Mouse (Mus musculus): ENCODE results near the gene Ada. TPM values are rescaled to one million over a fixed set of nuclear protein-coding genes. Genes with fewer than 3 reads are reported as not detected.
A peak's percentile ranks its signal among the peaks of the same experiment; 100 is the strongest.
"Not testable (repeated sequence)": the region's sequence is repeated elsewhere in the genome, so short reads cannot be mapped to it uniquely, and the experiment has no call there.

Gene Ada
- total RNA-seq, 4 experiments from 2014 or later, result 0.73 to 1.6 (median 1.5) TPM

DNA sequence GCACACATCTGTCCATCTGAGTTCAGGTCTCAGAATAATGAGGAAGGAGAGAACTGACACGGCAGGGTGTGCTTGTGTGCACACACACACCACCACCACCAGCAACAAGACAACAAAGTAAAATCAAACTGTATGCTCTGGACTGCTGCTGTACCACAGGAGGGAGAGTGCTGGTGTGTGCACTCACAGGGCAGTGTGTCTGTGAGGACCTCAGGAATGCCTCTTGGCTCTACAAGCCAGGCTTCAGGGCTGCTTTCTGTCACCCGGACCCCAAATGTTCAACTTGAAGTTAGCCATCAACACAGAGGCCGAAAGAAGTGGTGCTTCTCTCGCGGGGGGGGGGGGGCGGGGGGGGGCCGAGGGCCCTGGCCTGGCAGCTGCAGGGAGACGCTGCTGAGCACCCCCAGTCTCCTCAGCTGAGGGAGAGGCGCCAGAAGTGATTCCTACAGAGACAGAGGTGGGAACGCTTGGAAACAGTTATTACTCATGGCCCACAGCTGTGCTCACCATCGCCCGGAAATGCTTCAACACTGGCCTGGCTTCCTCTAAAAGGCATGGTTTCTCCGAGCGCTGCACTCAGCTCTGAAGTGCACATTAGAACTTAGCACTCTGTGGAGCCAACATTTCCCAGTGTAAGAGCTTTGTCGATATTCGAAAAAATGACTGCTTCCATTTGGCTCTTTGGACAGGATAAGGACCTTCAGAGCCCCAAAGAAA, 52.1 kb downstream of the Ada start:
- no peak for DNase-seq (ENCODE audit: low spot score in 2 of 2)

DNA sequence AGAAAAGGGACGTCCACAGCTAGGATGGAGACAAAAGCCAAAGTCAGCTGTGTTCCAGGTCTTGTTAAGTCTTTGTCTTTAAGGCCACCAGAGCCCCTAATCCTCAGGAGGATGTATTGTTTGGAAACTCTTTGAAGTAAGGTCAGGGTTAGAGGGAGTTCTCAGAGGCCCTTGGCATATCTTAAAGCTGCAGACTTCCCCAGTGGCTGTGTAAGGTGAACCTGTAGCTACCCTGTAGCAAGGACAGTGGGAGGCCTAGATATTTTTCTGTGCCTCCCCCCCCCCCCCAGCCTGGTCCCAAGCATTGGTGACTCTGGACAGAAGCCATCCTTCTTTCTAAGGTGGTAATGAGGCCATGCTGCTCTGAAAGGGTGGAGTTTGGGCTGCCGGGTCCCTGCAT, 53.3 kb downstream of the Ada start:
- no peak for DNase-seq (ENCODE audit: low spot score in 2 of 2)

DNA sequence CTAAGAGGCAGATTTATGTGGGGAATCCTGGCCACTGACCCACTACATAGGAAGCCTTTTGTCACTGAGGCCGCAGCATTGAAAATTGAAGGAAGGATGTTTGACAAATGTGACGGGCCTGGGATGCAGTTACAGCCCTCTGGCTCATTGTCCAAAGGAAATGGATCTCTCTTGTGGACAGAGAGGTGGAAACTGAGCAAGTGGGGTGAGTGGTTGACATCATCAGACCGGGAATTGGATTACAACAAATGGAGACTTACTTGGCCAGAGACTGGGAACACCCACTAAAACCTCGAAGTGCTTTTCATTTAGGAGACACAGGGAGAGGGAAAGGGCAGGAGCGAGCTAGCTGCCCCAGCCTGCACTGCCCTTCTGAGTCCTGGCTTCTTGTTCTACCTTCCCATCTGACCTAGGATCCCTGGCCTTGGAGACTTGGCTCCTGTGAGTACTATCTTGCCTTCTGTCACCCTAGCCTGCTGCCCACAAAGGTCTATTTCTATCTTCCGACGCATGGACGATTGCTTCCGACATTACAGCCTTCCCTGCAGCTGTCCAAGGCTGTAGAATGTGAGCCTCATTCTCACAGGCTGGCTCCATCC, 56.2 kb downstream of the Ada start:
- no peak for DNase-seq (ENCODE audit: low spot score in 2 of 2)

DNA sequence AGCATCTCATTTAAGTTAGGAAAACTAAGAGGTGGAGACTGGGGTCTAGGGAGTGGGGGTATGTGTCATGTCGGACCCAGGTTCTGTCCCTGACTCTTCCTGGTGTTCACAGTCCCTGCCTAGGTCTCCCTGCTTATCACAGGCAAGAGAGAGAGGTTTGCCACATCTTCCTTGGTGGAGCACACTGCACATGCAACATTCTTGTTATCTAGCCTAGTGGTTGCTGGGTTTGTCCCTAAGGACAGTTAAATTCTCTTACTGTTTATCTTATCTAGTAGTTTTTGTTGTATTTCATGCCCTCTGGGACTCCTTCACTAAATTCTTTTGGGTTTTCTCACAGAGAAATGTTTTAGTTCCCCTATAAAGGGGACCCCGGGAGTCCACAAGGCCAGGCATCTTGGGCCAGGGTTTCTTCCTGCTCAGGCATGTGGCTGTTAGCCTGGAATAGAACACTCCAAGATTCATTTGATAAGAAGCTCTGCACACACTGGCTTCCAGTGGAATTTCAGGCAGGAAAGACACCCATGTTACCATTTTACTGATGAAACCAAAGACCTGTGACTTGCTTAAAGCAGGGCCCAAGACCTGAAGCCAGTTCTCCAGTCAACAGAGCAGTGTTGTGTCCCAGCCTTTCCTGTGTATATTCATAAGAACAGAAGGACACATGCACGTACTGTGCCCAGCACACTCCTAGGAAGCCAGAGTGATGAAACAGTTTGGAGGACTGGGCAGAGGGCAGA, 57.0 kb downstream of the Ada start:
- DNase-seq (ENCODE audit: low spot score in 2 of 2), result no peak

DNA sequence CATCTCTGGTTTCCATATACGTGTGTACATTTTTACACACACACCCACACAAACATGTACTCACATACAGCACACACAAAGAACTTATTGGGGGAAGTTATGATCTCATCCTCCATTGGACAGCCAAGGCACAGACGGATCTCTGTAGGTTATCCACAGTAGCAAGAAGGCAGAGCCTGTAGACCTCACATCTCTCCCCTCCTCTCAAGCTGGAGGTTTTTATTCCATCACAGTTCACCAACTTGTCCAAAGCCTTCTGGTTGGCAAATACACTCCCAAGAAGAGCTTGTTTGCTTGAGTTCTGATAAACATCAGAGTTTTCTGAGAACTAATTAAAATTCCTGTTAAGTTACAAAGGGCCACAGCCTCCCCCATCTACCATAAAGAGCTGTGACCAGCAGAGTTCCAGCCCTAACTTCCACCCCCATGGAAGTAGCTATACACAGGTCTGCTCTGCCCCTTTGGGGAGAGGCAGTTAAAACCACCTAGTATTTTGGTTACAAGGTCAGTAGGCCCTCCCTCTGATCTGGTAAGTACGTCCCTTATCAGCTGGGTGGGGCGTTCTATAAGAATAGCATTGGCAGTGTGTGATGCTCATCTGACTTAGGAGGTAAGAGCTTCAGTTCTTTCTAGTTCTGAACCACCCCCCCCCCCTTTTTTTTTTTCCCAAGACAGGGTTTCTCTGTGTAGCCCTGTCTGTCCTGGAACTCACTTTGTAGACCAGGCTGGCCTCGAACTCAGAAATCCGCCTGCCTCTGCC, 58.0 kb downstream of the Ada start:
- no peak for DNase-seq (ENCODE audit: low spot score in 2 of 2)

DNA sequence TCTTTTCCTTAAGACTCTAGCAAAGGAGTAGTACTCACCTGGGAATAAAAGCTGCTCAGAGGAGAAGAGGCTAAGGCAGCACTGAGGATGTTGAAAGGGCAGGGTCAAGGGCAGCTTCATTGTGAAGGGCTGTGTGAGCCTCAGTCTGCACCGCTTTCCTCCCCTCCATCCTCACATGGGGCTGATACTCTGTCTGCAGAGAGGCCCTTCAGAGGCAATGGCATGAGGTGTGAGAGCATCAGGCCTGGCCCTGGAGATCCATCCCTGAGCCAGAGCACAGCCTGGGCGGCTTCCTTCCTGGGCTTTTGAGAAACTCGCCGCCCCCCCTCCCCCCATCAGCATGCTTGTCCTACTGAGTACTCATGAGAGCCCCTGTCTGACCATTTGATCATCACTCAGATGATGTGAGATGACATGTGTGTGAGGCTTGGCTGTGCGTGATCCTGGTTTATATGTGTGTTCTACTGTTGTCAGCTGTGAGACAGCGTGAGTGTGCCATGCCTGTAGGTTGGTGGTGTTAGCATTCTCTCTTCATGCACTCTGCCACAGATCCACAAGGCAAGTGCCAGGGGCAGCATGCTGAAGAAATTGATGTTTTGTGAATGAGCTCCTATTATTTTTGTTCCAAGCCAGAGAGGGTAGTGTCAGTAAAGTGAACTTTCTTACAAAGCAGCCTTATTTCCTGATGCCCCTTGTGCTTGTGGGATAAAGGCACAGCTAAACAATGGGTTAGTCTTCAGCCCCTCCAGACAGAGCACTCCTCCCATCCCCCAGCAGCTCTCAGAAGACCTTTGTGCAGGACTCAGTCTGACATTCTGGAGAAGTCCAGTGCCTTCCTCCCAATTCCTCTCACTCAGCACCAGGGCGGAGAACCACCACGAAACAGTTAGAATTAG, 59.4 kb downstream of the Ada start:
- no peak for DNase-seq (ENCODE audit: low spot score in 2 of 2)

DNA sequence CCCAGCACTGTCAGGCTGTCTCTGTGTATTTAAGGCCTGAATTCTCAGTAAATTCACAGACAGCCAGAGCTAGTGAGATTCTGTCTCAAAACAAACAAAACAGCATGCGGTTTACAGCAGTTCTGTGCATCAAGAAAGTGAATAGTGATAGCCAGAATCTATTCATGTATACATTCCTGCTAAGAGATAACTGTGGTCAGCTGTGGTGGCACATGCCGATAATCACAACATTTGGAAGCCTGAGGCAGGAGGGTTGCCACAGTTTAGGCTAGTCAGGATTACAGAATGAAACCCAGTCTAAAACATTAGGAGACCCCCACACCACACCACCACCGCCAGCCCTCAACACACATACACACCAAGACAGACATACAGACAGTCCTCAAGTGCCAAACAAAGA, 60.3 kb downstream of the Ada start:
- DNase-seq (ENCODE audit: low spot score in 2 of 2), result no peak

DNA sequence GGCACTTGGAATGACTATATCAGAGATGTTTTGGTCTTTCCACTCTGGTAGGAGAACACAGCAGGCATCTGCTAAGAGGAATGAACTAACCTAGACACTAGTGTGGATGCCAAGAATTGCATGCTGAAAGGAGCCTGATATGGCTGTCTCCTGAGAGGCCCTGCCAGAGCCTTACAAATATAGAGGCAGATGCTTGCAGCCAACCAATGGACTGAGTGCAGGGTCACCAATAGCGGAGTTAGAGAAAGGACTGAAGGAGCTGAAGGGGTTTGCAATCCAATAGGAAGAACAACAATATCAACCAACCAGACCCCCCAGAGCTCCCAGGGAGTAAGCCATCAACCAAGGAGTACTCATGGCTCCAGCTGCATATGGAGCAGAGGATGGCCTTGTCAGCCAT, 61.7 kb downstream of the Ada start:
- DNase-seq (ENCODE audit: low spot score in 2 of 2), result not testable (repeated sequence)

DNA sequence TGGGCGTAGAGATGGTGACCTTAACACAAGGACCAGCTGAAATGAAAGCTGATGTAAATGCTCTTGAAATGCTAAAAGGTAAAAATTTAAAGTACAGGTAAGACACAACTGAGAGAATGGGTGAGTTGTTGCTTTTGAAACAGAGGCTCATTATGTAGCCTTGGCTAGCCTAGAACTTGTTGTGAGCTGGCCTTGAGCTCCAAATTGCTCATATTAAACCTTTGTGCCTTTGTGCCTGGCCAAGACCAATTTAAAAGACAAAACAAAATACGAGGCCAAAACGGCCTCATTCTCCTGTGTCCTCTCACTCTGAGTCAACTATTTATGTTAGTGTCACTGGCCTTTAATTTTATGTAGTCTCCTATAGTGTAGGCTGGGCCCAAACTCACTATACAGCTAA, 63.2 kb downstream of the Ada start:
- DNase-seq (ENCODE audit: low spot score in 2 of 2), result no peak

DNA sequence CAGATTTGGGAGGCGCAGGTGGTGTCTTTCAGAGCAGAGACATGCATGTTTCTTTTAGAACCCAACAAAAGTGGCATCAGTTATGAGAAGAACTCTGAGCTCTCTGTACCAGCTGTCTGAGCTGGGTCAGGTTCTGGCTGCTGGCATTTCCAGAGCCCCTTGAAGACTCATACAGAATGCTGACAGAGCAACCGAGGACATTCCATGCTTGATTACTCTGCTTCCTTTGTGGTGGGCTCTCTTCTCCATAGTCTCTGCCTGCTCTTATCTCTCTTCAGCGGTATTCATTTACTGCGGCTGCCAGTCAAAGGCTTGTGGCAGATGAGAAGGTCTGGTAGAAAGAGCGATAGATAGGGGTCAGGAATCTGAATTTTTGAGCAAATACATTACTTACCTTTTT, 63.8 kb downstream of the Ada start:
- no peak for DNase-seq (ENCODE audit: low spot score in 2 of 2)

DNA sequence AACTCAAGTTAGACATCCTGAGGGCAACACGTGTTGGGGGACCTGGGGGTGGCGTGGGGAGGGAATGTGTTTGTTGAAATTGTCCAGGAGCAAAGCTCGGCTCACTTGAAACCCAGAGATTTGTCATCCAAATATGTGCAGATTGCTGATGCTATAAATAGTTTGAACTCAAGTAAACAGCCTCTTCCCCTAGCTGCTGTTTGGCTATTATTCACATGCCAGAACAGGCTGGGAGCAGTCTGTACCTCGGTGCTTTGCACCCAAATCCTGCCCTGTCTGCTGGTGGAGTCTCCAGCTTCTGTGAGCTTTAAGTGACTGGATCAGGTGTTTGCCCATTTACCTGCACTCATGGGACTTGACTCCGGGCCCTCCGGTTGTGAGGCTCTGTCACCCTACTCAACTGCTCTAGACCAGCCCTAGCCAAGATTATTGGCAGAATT, 64.3 kb downstream of the Ada start:
- DNase-seq (ENCODE audit: low spot score in 2 of 2), result peak; percentile 52 to 77

DNA sequence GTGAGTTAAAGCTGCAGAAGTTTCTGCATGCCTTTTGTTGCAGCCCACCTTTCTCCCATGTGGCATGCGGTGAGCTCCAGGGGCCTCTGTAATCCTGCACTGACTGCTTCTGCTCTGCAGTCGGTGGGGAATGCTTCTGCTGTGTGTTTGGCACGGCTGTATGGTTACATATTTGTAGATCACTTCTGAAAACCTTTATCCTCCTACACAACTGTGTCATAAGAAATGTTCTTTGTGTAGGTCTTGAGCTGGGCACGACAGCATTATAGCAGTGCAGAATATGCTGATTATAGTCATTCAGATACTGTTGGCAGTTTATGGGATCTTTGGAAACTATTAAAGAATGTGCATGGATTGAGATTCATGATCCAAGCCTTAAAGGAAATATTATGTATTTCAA, 64.8 kb downstream of the Ada start:
- no peak for DNase-seq (ENCODE audit: low spot score in 2 of 2)

DNA sequence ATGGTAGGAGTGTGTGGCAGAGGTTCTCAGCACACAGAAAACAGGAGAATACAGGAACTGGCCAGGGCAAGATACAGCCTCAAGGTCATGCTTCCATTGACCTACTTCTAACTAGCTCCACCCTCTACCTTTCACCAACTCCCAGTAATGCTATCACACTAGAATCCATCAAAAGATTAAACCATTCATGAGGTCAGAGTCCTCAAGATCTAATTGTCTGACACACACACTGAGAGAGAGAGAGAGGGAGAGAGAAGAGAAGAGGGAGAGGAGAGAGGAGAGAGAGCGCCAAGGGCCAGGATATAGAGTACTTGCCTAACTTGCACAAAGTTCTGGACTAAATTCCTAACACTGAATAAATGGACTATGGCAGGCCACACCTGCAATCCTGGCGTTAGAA, 67.7 kb downstream of the Ada start:
- no peak for DNase-seq (ENCODE audit: low spot score in 2 of 2)

DNA sequence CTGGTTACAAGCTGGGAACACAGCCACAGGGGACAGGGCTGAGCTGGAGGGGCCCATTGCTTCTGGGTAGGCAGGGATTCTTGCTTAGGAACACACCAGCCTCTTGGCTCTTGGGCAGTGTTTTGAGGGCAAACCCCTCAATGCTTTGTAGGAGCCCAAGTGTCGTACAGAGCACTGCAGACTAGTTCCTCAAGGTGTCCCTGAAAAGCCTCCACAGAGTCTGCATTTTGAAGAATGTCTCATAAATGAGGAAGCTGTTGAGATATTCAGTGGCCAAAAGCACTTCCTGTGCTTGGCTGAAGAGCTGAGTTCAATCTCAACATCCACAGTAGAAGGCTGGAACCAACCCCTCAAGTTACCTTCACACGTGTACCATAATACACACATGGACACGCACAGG, 73.3 kb downstream of the Ada start:
- DNase-seq (ENCODE audit: low spot score in 2 of 2), result no peak

Other genes starting within 250 kb of the Ada start
- not detected for gene Hnf4a, start 243.4 kb downstream of the Ada start, total RNA-seq (2022)
- gene Ttpal, start 147.9 kb downstream of the Ada start, total RNA-seq (2022), result 10 to 100 TPM; 48.2 to 50.3 (median 49.2) TPM
- 100 to 1,000 TPM; 201 to 242 (median 213) TPM for gene Serinc3, start 105.1 kb downstream of the Ada start, total RNA-seq (2022)
- 10 to 100 TPM; 67.0 to 98.4 (median 83.6) TPM for gene Pkig, start 91.9 kb downstream of the Ada start, total RNA-seq (2022)
- gene Ccn5, start 70.6 kb upstream of the Ada start, total RNA-seq (2022), result under 1 TPM in 2 of 4 experiments, not detected in 2; 0.29 to 0.61 TPM
- gene Kcnk15, start 103.4 kb upstream of the Ada start, total RNA-seq (2022), result not detected
- gene Rims4, start 168.4 kb upstream of the Ada start, total RNA-seq (2022), result 10 to 100 TPM; 34.0 to 50.8 (median 41.7) TPM
- gene Ywhab, start 244.7 kb upstream of the Ada start, total RNA-seq (2022), result 100 to 1,000 TPM; 458 to 531 (median 484) TPM

Measured in layer of hippocampus, adult 8-10 months (tissue).